Comparison of ENCODE assay signal across 10 mouse cellular contexts in the genomic region with DNA sequence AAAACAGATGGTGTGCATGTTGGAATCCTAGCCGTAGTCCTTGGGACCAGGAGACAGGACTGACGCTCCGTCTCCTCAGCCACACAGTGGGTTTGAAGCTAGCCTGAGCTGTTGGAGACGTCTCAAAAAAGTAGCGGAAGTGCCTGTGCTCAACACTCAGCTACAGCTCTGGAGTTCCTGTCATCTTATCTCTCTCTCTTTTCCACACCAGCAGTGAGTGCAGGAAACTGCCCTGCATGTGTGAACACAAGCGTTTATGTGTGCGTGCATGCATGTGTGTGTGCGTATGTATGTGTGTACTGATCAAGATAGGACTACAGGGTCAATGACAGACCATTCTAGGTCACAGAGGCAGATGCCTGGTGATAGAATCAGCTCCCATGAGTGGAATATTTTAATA. TPM values are rescaled to one million over a fixed set of nuclear protein-coding genes. Genes with fewer than 3 reads are reported as not detected.
A peak's percentile ranks its signal among the peaks of the same experiment; 100 is the strongest.
DNase-seq lines count a peak whose midpoint lies in the region; ATAC-seq lines count a peak whose summit lies in the region.
"Had no signal": no experiment of that assay in that cellular context is flagged by ENCODE, and none has a peak within 500 bp of the region (broad histone marks: within the 10 kb centered on the region; RNA-seq: fewer than 3 reads in every experiment).

No protein-coding gene starts in this region.

- no peak overlapping the region for H3K4me2 ChIP-seq in heart, embryonic 14.5 days (ENCODE audit: low read length)
- H3K4me2 ChIP-seq in neural tube, embryonic 13.5 days = no peak overlapping the region
- H3K4me2 ChIP-seq in neural tube, embryonic 15.5 days = no peak overlapping the region
- H3K4me2 ChIP-seq in stomach, embryonic 16.5 days (ENCODE audit: low read depth, low read length) = no peak overlapping the region
- H3K4me2 ChIP-seq: lung, embryonic 15.5 days had no signal

- H3K9me3 ChIP-seq in heart, embryonic 14.5 days (ENCODE audit: control insufficient read depth, low read length) = no peaks in the 10 kb centered on the region
- no peaks in the 10 kb centered on the region for H3K9me3 ChIP-seq in neural tube, embryonic 13.5 days
- no peaks in the 10 kb centered on the region for H3K9me3 ChIP-seq in neural tube, embryonic 15.5 days (replicated peaks)
- H3K9me3 ChIP-seq in stomach, embryonic 16.5 days (replicated peaks; ENCODE audit: control insufficient read depth, low read length) = no peaks in the 10 kb centered on the region
- H3K9me3 ChIP-seq: lung, embryonic 15.5 days had no signal

- peak overlapping the region; percentile 27 to 28; a peak in 1 of 4 replicates for H3K27ac ChIP-seq in heart, embryonic 14.5 days (replicated peaks in 1 of 2; ENCODE audit: control insufficient read depth in 1 of 2, insufficient read depth in 1 of 2, low read depth in 2 of 2, low read length in 2 of 2)
- H3K27ac ChIP-seq in neural tube, embryonic 13.5 days (replicated peaks) = peak overlapping the region; percentile 79
- no peak overlapping the region for H3K27ac ChIP-seq in neural tube, embryonic 15.5 days (replicated peaks)
- H3K27ac ChIP-seq in stomach, embryonic 16.5 days (ENCODE audit: low read length) = peak overlapping the region; percentile 51; the same call in 1 of the 2 replicates

- DNase-seq in heart, adult 9 months (ENCODE audit: low spot score in 2 of 2) = no peak
- peak; percentile 78 for DNase-seq in induced T-regulatory cell, adult 2 months (ENCODE audit: low read depth)
- no peak for DNase-seq in right cerebral cortex, postnatal 10 days (ENCODE audit: low spot score in 2 of 2)
- no peak for DNase-seq in cerebellum, postnatal 4 days (ENCODE audit: low spot score in 2 of 2)
- DNase-seq: cerebellum, adult 9-10 months had no signal

- no peak overlapping the region for H3K4me3 ChIP-seq in heart, embryonic 14.5 days (ENCODE audit: control insufficient read depth in 1 of 2, insufficient read depth in 1 of 2, low read depth in 1 of 2, low read length in 2 of 2)
- no peak overlapping the region for H3K4me3 ChIP-seq in neural tube, embryonic 13.5 days
- no peak overlapping the region for H3K4me3 ChIP-seq in neural tube, embryonic 15.5 days (replicated peaks)
- H3K4me3 ChIP-seq in stomach, embryonic 16.5 days (replicated peaks; ENCODE audit: low read length) = no peak overlapping the region
- H3K4me3 ChIP-seq: lung, embryonic 15.5 days had no signal

- ATAC-seq in heart, embryonic 14.5 days (ENCODE audit: insufficient number of reproducible peaks, insufficient read depth, low FRiP score, low read depth) = peak; percentile 33; the same call in 1 of the 2 replicates
- ATAC-seq in neural tube, embryonic 13.5 days (ENCODE audit: low read depth) = no peak
- ATAC-seq in neural tube, embryonic 15.5 days (ENCODE audit: low FRiP score) = no peak
- no peak for ATAC-seq in stomach, embryonic 16.5 days (ENCODE audit: insufficient read depth, low FRiP score)

- H3K9ac ChIP-seq in heart, embryonic 14.5 days (ENCODE audit: low read length) = no peak overlapping the region
- no peak overlapping the region; the same call in 1 of the 2 replicates for H3K9ac ChIP-seq in neural tube, embryonic 13.5 days
- H3K9ac ChIP-seq in neural tube, embryonic 15.5 days (replicated peaks) = no peak overlapping the region
- H3K9ac ChIP-seq in stomach, embryonic 16.5 days (ENCODE audit: low read length) = no peak overlapping the region
- H3K9ac ChIP-seq: lung, embryonic 15.5 days had no signal

- no peaks in the 10 kb centered on the region for H3K27me3 ChIP-seq in heart, embryonic 14.5 days (ENCODE audit: control insufficient read depth, insufficient read depth, low read length)
- no peaks in the 10 kb centered on the region for H3K27me3 ChIP-seq in neural tube, embryonic 13.5 days
- no peaks in the 10 kb centered on the region for H3K27me3 ChIP-seq in neural tube, embryonic 15.5 days (replicated peaks)
- no peaks in the 10 kb centered on the region for H3K27me3 ChIP-seq in stomach, embryonic 16.5 days (ENCODE audit: control insufficient read depth, insufficient read depth, low read length)
- H3K27me3 ChIP-seq: lung, embryonic 15.5 days had no signal

- 21% methylated on average over 8 of the region's 8 CpGs for WGBS in heart, embryonic 14.5 days
- WGBS in neural tube, embryonic 13.5 days = 87% methylated on average over 8 of the region's 8 CpGs
- 91% methylated on average over 8 of the region's 8 CpGs for WGBS in neural tube, embryonic 15.5 days
- WGBS in stomach, embryonic 16.5 days = 81% methylated on average over 8 of the region's 8 CpGs

- peaks cover 27% of the 10 kb centered on the region for H3K36me3 ChIP-seq in heart, embryonic 14.5 days (ENCODE audit: control insufficient read depth, insufficient read depth, low read length)
- H3K36me3 ChIP-seq in neural tube, embryonic 13.5 days = peaks cover 15% of the 10 kb centered on the region
- peaks cover 10% of the 10 kb centered on the region; the same call in 1 of the 2 replicates for H3K36me3 ChIP-seq in neural tube, embryonic 15.5 days
- H3K36me3 ChIP-seq in stomach, embryonic 16.5 days (ENCODE audit: control insufficient read depth, insufficient read depth, low read length) = peaks cover 3% of the 10 kb centered on the region; the same call in 1 of the 2 replicates

- H3K4me1 ChIP-seq in heart, embryonic 14.5 days (ENCODE audit: control insufficient read depth in 2 of 2, insufficient read depth in 2 of 2, low read length in 2 of 2) = peaks cover 22 to 26% of the 10 kb centered on the region in 2 experiments
- peaks cover 23% of the 10 kb centered on the region for H3K4me1 ChIP-seq in neural tube, embryonic 13.5 days (replicated peaks)
- H3K4me1 ChIP-seq in neural tube, embryonic 15.5 days = peaks cover 18% of the 10 kb centered on the region
- peaks cover 10% of the 10 kb centered on the region; the same call in 1 of the 2 replicates for H3K4me1 ChIP-seq in stomach, embryonic 16.5 days (ENCODE audit: control insufficient read depth, insufficient read depth, low read length)

RNA-seq across cellular contexts. Expression of a gene that starts 21.3 kb away (rescaled TPM):
- 52.9 and 56.5 TPM in 2 replicates for polyA plus RNA-seq in heart, embryonic 14.5 days (2014; fragmentation: Nextera tagmentation; extraction: Ambion mirVana)
- polyA plus RNA-seq in neural tube, embryonic 13.5 days (2015; fragmentation: Nextera tagmentation; extraction: Ambion mirVana) = 95.1 and 99.8 TPM in 2 replicates
- polyA plus RNA-seq in neural tube, embryonic 15.5 days (2015; fragmentation: Nextera tagmentation; extraction: Ambion mirVana) = 96.2 and 107 TPM in 2 replicates
- polyA plus RNA-seq in stomach, embryonic 16.5 days (2015; fragmentation: Nextera tagmentation; extraction: Ambion mirVana) = 64.9 and 66.5 TPM in 2 replicates

RNA-seq across cellular contexts. Expression of a gene that starts 37.9 kb away (rescaled TPM):
- polyA plus RNA-seq in heart, embryonic 14.5 days (2014; fragmentation: Nextera tagmentation; extraction: Ambion mirVana) = 0.22 and 0.86 TPM in 2 replicates
- 103 and 110 TPM in 2 replicates for polyA plus RNA-seq in neural tube, embryonic 13.5 days (2015; fragmentation: Nextera tagmentation; extraction: Ambion mirVana)
- 66.7 and 78.2 TPM in 2 replicates for polyA plus RNA-seq in neural tube, embryonic 15.5 days (2015; fragmentation: Nextera tagmentation; extraction: Ambion mirVana)
- 7.2 and 9.4 TPM in 2 replicates for polyA plus RNA-seq in stomach, embryonic 16.5 days (2015; fragmentation: Nextera tagmentation; extraction: Ambion mirVana)

RNA-seq across cellular contexts. Expression of a gene that starts 47.2 kb away (rescaled TPM):
- 0.59 and 0.77 TPM in 2 replicates for polyA plus RNA-seq in heart, embryonic 14.5 days (2014; fragmentation: Nextera tagmentation; extraction: Ambion mirVana)
- 0.52 TPM in 2 replicates for polyA plus RNA-seq in neural tube, embryonic 13.5 days (2015; fragmentation: Nextera tagmentation; extraction: Ambion mirVana)
- 0.37 and 6.2 TPM in 2 replicates for polyA plus RNA-seq in neural tube, embryonic 15.5 days (2015; fragmentation: Nextera tagmentation; extraction: Ambion mirVana)
- polyA plus RNA-seq in stomach, embryonic 16.5 days (2015; fragmentation: Nextera tagmentation; extraction: Ambion mirVana) = 3.5 and 3.9 TPM in 2 replicates

RNA-seq across cellular contexts. Expression of a gene that starts 57.9 kb away (rescaled TPM):
- 34.8 and 39.8 TPM in 2 replicates for polyA plus RNA-seq in heart, embryonic 14.5 days (2014; fragmentation: Nextera tagmentation; extraction: Ambion mirVana)
- polyA plus RNA-seq in neural tube, embryonic 13.5 days (2015; fragmentation: Nextera tagmentation; extraction: Ambion mirVana) = 29.9 and 31.7 TPM in 2 replicates
- 34.2 and 39.9 TPM in 2 replicates for polyA plus RNA-seq in neural tube, embryonic 15.5 days (2015; fragmentation: Nextera tagmentation; extraction: Ambion mirVana)
- 40.4 and 44.0 TPM in 2 replicates for polyA plus RNA-seq in stomach, embryonic 16.5 days (2015; fragmentation: Nextera tagmentation; extraction: Ambion mirVana)
